Mouse (Mus musculus) intestine, postnatal 0 days (tissue): ENCODE results near the gene Tom1l1. TPM values are rescaled to one million over a fixed set of nuclear protein-coding genes. Genes with fewer than 3 reads are reported as not detected.

Experiments
- ATAC-seq: fragments of 200-750 bp; cut with Nextera tagmentation; 2 replicates; pipeline ENCODE4 v1.8.0; 2017; ENCODE audit warnings: mild to moderate bottlenecking, moderate TSS enrichment, moderate library complexity
- H3K27ac ChIP-seq: fragments of 300-500 bp; sonication (generic); 2 replicates; pipeline ENCODE4 v1.5.1; 2014; ENCODE audit warnings: mild to moderate bottlenecking, low read depth, low read length, moderate library complexity
- H3K27me3 ChIP-seq: fragments of 300-500 bp; sonication (generic); replicated peaks from 2 replicates; pipeline ENCODE4 v1.6.1; 2014; ENCODE audit warnings: low read length, mixed read lengths; ENCODE audit not compliant: control insufficient read depth, insufficient read depth
- H3K36me3 ChIP-seq: fragments of 300-500 bp; sonication (generic); 2 replicates; pipeline ENCODE4 v1.6.1; 2014; ENCODE audit warnings: mild to moderate bottlenecking, moderate library complexity; ENCODE audit not compliant: control insufficient read depth, insufficient read depth
- H3K4me1 ChIP-seq: fragments of 300-500 bp; sonication (generic); replicated peaks from 2 replicates; pipeline ENCODE4 v1.6.1; 2014; ENCODE audit warnings: antibody characterized with exemption, low read length, mixed read lengths; ENCODE audit not compliant: control insufficient read depth, insufficient read depth
- H3K4me2 ChIP-seq: fragments of 300-500 bp; sonication (generic); replicated peaks from 2 replicates; pipeline ENCODE4 v1.6.1; 2014; ENCODE audit warnings: low read depth, mild to moderate bottlenecking, moderate library complexity
- H3K4me3 ChIP-seq: fragments of 300-500 bp; sonication (generic); 2 replicates; pipeline ENCODE4 v1.5.1; 2014; ENCODE audit warnings: low read depth, low read length
- H3K9ac ChIP-seq: fragments of 300-500 bp; sonication (generic); 2 replicates; pipeline ENCODE4 v1.6.1; 2014; ENCODE audit warnings: mild to moderate bottlenecking, low read depth, low read length
- H3K9me3 ChIP-seq: fragments of 300-500 bp; sonication (generic); 2 replicates; pipeline ENCODE4 v1.6.1; 2016; ENCODE audit warnings: mixed run types; ENCODE audit not compliant: control insufficient read depth
- CTCF ChIP-seq: sonication (generic); IDR thresholded peaks from 2 replicates; pipeline ENCODE4 v1.5.1; 2016; ENCODE audit warnings: low read depth, mild to moderate bottlenecking, control low read depth, antibody characterized with exemption, moderate library complexity
- WGBS: fragments of 180-500 bp; shearing (Covaris S2); extraction: QIAGEN DNeasy Blood & Tissue Kit; methylation state at CpG from one replicate; pipeline ENCODE4 v1.1.7; 2014; 5-methylcytosine and 5-hydroxymethylcytosine counted together
- polyA plus RNA-seq: library from polyadenylated mRNA; unstranded; fragments of >200 nt; fragmentation: Nextera tagmentation; extraction: Ambion mirVana; gene quantifications from 2 replicates; pipeline ENCODE4 v1.2.1, GENCODE M21; 2015

Tom1l1 gene
- polyA plus RNA-seq, 1 experiment from 2014 or later = 61.2 TPM

DNA sequence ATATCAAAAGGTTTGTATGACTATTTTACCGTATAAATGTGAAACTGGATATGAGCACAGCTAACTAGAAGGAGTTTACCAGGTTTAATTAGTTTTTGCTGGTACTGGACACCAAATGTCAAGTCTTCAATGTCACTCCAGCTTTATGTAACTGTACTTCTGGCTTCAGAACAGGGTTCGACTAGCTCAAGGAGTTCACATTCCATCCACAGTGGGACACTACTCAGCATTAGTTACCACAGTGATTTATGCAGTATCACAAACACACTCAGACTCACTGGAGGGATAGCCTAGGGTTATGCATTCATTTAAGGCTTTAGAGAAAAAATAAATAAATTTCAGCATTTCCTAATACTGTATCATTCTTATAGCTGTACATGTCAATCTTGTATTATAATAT lies 55.7 kb downstream of the Tom1l1 start:
- no peak for ATAC-seq
- H3K4me2 ChIP-seq = no peak overlapping the region
- no peaks in the 10 kb centered on the region for H3K9me3 ChIP-seq
- 92% methylated on average over 2 of the region's 2 CpGs for WGBS
- no peak overlapping the region for H3K4me3 ChIP-seq
- H3K4me1 ChIP-seq = no peaks in the 10 kb centered on the region; the same call in 1 of the 2 replicates
- TF ChIP-seq CTCF = 0 out of 2 replicates have a peak, but pooled peaks have one; percentile 15
- no peak overlapping the region for H3K27ac ChIP-seq
- no peaks in the 10 kb centered on the region for H3K36me3 ChIP-seq
- H3K9ac ChIP-seq = no peak overlapping the region
- H3K27me3 ChIP-seq = no peaks in the 10 kb centered on the region

DNA sequence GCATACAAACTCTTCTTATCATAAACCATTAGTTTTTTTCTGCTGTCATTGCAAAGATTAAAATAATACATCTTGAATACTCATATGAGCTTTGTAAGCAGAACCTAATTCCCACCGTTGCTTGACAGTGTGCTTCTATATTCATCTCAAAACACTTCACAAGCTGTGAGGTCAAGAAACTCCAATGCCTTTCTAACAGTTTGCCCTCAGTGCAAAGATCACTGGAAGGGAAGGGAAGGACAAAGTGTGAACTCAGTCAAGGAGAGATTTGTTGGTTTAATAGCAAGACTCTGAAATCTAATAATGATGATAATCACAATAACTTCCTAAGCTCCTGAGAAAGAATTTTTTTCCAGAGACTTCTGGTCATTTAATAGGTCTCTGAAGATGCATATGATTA lies 60.4 kb downstream of the Tom1l1 start:
- H3K9ac ChIP-seq = no peak overlapping the region
- TF ChIP-seq CTCF = no peak
- no peaks in the 10 kb centered on the region for H3K27me3 ChIP-seq
- H3K4me1 ChIP-seq = no peaks in the 10 kb centered on the region
- ATAC-seq = no peak
- H3K9me3 ChIP-seq = no peaks in the 10 kb centered on the region
- H3K36me3 ChIP-seq = no peaks in the 10 kb centered on the region
- no peak overlapping the region for H3K27ac ChIP-seq
- no peak overlapping the region for H3K4me3 ChIP-seq
- WGBS = 43% methylated on average over 1 of the region's 1 CpGs
- H3K4me2 ChIP-seq = no peak overlapping the region

DNA sequence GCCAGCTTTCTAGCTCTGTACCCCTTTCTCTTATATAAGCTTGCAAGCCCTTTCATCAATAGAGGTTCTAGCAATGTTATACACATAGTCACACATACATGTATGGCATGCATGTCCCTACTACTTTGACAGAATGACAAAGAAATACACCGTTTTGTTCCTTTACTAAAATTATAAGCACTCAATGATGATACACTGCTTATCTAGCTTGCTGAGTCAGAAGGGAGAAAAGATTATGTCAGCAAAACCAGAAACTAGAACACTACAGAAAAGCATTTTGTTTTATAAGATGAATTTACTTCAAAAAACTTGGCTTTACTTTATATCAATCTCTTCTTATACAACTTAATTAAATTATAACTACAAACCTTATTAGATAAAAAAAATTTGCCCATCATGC lies 63.0 kb downstream of the Tom1l1 start:
- no peaks in the 10 kb centered on the region for H3K9me3 ChIP-seq
- no peaks in the 10 kb centered on the region for H3K36me3 ChIP-seq
- no peak overlapping the region for H3K4me2 ChIP-seq
- 80% methylated on average over 1 of the region's 1 CpGs for WGBS
- H3K27ac ChIP-seq = no peak overlapping the region
- H3K9ac ChIP-seq = no peak overlapping the region
- no peak overlapping the region for H3K4me3 ChIP-seq
- TF ChIP-seq CTCF = no peak
- ATAC-seq = no peak
- H3K27me3 ChIP-seq = no peaks in the 10 kb centered on the region
- H3K4me1 ChIP-seq = no peaks in the 10 kb centered on the region

DNA sequence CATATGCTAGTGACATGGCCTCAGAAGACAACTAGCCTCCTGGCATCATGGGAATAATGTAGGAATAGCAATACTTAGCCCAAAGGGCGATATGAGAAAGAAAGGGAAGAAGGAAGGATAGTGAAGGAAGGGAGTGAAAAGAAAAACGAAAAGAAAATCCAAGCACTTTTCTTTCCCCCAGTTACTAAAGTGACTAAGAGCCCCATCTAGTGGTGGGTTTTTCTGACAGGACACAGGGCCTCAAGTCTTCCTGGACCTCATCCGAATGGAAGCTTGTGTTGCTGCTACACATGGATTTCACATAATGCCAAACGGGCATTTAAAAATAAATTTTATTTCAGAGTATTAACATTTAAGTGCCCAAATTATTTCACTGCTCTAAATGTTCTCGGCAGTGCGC lies 64.7 kb downstream of the Tom1l1 start:
- ATAC-seq = no peak

DNA sequence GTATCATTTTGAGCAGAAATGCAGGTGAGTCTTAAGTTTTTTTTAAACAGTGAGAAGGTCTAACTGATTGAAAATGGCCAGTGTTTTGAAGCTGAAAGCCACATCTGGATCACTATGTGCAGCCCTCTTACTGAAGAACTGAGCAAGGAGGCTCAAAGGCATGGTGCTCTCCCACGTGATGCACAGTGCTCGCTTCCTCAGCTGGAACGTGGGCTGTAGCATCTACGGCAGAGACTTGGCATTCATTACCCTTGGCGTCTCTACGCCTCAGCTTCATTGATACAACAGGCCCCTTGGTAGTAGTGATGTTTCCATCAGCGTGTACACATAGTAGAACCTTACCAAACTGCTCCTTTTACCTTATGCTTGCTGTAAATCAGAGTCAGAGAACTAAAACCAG lies 65.7 kb downstream of the Tom1l1 start:
- Histone ChIP-seq H3K4me3 (no peak overlapping the region), H3K27me3 (no peaks in the 10 kb centered on the region), H3K36me3 (no peaks in the 10 kb centered on the region), H3K9ac (no peak overlapping the region), H3K4me1 (no peaks in the 10 kb centered on the region), H3K27ac (no peak overlapping the region), H3K4me2 (no peak overlapping the region), H3K9me3 (no peaks in the 10 kb centered on the region)
- ATAC-seq = no peak
- no peak for TF ChIP-seq CTCF
- WGBS = 96% methylated on average over 7 of the region's 7 CpGs

More for the DNA sequence above, 64.7 kb downstream of the Tom1l1 start:
- Histone ChIP-seq H3K9me3 (no peaks in the 10 kb centered on the region), H3K27me3 (no peaks in the 10 kb centered on the region), H3K4me1 (no peaks in the 10 kb centered on the region), H3K9ac (no peak overlapping the region), H3K4me2 (no peak overlapping the region), H3K27ac (no peak overlapping the region), H3K36me3 (no peaks in the 10 kb centered on the region), H3K4me3 (no peak overlapping the region)
- 49% methylated on average over 6 of the region's 6 CpGs for WGBS
- TF ChIP-seq CTCF = peak; percentile 79

DNA sequence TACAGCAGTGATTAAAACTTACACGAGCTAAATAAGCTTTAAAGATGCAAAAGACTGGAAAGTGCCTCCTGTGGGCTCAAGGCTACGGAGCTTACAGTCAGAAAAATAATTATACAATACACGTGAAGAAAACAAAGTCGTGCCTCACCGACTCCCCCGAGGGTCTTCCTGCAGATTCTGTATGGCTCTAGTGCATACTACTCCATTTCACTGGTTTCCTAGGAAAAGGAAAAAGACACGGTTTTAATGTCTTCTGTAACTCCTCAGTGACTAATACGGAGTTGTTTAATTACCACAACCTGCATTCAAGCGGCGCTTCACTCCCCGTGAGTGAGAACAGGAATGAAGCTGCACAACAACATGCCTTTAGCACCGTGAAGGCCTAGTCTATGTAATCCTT lies 66.1 kb downstream of the Tom1l1 start:
- no peak for TF ChIP-seq CTCF
- H3K9me3 ChIP-seq = no peaks in the 10 kb centered on the region
- H3K27ac ChIP-seq = no peak overlapping the region
- no peak overlapping the region for H3K4me2 ChIP-seq
- WGBS = 91% methylated on average over 12 of the region's 12 CpGs
- no peaks in the 10 kb centered on the region for H3K27me3 ChIP-seq
- H3K4me3 ChIP-seq = no peak overlapping the region
- no peaks in the 10 kb centered on the region for H3K36me3 ChIP-seq
- H3K9ac ChIP-seq = no peak overlapping the region
- no peak for ATAC-seq
- no peaks in the 10 kb centered on the region for H3K4me1 ChIP-seq

DNA sequence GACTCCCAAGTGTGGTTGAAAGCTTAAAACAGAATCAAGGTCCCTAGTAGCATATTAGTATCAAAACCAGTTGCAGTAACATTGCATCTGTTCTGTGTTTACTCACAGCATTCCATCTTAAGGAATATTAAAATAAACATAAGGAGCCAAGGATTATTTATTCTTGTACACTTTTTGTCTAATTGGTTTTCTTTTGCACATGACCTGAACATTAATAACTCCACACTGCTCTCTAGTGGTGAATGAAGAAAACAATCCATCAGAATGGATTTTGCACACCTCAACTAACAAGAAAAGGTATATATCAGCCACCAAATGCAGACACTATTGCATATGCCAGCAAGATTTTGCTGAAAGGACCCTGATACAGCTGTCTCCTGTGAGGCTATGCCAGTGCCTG lies 71.7 kb downstream of the Tom1l1 start:
- Histone ChIP-seq H3K27me3 (no peaks in the 10 kb centered on the region), H3K36me3 (no peaks in the 10 kb centered on the region), H3K4me2 (no peak overlapping the region), H3K4me1 (no peaks in the 10 kb centered on the region), H3K27ac (no peak overlapping the region), H3K4me3 (no peak overlapping the region), H3K9me3 (no peaks in the 10 kb centered on the region), H3K9ac (no peak overlapping the region)
- ATAC-seq = no peak
- peak; percentile 76 for TF ChIP-seq CTCF
